Mouse (Mus musculus): ENCODE data around the gene Thsd4.

Gene Thsd4

DNA sequence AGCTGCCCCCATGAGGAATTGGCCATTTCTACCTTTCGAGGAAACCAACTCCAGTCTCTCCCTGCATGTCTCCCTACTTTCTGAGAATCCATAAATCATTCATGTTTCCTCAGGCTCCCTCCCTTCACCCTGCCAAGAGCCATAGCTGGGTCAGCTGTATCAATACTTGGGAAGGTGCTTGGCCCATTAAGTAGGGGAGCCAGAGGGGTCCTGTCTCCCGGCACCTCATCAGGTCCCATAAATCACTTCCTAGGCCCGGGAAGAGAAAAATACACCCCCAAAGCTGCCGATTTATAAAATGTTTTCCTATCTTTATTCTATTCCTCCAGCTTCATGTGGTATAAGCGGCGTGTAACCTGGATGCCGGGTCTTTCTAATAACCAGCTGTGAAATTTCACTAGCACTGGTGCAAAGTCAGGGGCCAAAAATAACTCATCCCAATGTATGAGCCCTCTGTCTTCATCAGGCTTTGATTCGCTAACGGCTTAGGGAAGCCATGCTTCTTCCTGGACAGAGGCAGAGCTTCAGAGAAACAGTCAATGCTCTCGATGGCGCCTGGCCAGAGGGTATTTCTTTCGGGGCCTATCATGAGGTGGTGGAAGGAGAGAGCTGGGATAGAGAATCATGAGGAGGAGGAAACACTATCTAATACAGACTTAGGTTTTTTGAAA, 323.2 kb downstream of the Thsd4 start:
- no peak for DNase-seq

DNA sequence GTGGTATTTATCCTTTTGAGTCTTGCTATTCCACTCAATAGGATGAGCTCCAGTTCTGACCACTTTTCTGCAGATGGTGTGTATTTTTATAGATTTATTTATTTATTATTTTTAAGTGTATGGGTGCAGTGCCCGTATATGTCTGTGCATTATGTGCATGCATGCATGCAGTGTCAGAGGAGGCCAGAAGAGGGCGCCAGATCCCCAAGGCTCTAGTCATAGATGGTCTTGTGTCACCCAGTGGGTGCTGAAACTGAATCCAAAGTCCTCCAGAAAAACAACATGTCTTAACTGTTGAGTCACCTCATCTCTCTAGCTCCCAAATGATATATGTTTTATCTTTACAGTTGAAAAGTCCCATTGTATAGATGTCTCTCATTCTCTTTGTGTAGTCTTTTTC, 326.3 kb downstream of the Thsd4 start:
- no peak for DNase-seq

DNA sequence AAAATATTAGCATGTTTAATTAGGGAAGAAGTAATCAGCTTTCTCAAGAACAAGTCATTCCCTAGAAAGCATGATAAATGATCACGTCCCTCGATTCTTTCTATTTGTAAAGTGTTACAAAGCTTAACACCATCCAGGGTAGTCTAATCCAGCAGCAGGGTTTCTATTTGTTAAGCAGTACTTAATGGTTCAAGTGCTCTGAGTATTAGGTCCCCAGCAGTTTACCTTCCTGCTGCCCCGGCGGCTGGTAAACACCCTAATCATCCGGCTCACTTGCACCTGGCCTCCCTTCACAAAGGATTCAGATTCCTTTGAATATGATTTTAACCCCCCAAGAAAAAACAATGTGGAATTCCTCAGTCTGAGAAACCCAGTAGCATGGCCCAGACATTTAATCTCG, 326.9 kb downstream of the Thsd4 start:
- no peak for DNase-seq

DNA sequence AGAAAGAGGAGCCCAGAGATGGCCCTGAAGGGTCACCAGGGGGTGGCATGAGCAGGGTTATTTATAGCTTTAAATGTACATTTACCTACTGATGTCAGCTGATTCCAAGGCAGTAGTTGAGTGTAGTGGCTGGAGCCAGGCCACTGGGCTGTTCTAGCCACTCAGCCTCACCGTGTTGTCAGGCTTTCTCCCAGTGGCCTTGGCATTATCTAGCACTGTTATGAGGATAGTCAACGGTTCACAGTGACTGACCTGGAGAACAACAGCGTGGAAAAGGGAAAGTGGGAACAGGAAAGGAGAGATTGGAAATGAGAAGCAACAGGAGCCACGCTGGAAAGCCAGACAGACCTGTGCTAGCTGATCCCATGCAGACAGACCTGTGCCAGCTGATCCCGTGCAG, 329.5 kb downstream of the Thsd4 start:
- no peak for DNase-seq

DNA sequence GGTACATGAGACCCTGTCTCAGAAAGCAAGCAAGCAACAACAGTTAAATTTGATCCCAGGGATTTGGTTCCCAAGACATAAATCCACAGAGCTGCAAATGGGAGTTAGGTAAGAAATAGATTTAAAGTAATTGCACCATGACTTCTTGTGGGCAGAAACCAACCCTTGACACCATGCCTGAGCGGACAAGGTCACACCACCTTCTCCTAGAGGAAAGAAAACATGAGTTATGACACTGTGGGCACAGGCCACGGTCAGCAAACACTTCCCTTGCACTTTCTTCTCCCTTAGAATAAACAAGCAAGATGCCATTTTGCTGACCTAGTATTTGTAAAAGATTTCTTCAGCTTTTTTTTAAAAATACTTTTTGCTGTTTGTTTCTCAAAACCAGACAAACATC, 334.4 kb downstream of the Thsd4 start:
- no peak for DNase-seq

DNA sequence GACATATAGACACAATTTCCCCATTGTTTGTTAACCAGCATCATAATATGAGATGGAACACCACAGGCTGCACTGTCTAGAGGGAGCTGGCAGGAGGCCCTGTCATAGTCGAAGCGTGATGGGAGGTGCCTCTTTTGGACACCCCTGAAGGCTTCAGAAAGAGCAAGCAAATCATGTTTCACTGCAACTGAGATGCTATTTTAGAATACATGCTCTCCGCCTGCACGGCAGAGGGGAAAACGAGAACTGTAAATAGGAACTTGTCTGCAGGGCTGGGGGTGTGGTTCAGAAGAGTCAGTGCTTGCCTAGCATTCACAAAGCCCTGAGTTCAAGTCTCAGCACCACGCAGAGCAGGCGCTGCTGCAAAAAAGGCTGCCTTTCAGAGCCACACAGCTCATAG, 334.9 kb downstream of the Thsd4 start:
- no peak for DNase-seq

DNA sequence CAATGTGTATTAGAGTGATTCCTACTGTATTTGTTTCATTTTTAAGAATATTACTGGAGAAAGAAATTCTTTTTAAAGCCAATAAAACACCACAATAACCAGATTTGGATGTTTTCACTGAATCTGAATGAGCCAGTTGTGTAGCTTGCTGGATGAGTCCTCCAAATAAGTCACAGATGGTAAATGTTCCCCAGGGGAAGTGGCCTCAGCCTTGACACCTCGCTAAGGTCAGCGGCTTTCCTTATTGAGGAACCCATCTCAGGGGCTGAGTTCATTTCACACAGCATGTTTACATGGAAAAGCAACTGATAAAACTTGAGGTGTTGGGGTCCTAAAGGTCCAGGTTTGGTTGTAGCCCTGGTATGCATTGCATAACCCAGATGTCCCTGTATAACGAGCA, 337.8 kb downstream of the Thsd4 start:
- no peak for DNase-seq

DNA sequence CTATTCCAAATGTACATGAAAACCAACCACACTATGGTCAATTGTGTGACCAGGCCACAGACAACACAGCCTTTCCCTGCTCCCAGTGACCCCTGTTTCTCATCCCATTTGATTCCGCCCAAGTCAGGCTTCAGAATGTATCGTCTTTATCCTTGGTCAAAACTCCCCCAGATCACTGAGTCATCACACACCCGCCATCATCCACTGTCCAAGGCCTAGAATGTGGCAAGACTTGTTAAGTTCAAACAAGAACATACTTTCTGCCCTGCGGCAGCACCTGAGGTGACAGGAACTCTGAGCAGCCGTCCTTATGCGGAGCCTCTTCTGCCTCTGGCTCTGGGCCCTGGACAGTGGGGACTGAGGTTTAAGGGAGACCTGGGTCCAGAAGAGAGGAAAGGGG, 339.5 kb downstream of the Thsd4 start:
- no peak for DNase-seq

DNA sequence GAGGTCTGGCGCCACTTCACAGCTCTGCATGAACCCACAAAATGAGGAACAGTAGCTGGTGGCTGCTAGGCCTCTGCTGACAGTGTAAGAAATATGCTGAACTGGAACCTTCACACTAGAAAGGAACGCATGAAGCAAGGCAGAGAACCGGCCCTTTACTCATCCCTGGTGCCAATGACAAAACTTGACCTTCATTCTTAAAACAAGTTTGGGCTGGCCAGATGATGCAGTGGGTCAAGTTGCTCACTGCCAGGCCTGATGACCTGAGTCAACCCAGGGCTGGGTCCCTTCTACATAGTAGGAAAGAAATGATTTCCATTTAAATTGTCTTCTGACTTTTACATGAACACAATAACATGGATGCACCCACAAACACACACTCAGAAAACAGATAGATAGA, 340.9 kb downstream of the Thsd4 start:
- no peak for DNase-seq

DNA sequence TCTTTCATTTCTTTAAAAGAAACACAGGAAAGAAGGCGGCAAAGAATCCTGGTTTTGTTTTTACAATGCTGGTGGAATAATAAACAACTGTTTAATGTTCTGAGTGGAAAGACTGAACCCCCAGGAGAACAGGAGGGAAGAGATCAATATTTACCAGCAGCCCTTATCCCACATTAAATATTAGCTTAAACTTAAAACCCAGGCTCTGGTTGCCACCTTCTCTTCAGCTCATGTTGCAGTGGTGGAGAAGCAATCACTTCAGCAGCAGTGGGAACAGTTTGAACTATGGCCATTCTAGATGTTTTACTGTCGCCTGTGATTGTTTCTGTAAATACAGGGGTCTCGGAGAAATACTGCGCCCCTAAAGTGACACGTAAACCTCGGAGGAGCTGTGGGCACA, 341.7 kb downstream of the Thsd4 start:
- DNase-seq, result no peak

DNA sequence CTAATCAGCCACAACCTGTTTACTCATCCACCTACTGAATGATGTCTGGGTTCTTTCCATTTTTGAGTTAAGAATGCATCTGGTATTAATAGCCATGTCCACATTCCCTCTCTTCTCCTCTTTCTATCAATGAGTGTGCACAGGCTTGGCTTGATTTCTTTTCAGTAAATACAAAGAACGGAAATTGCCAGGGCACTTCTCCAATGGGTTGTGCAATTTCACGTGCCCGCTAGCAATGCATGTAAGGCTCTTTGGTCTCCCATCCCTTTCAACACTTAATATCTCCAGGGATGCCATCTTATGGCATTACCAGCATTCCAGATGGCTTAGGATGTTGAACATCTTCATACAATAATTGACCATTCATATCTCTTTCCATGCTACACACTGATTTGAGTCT, 345.5 kb downstream of the Thsd4 start:
- no peak for DNase-seq

DNA sequence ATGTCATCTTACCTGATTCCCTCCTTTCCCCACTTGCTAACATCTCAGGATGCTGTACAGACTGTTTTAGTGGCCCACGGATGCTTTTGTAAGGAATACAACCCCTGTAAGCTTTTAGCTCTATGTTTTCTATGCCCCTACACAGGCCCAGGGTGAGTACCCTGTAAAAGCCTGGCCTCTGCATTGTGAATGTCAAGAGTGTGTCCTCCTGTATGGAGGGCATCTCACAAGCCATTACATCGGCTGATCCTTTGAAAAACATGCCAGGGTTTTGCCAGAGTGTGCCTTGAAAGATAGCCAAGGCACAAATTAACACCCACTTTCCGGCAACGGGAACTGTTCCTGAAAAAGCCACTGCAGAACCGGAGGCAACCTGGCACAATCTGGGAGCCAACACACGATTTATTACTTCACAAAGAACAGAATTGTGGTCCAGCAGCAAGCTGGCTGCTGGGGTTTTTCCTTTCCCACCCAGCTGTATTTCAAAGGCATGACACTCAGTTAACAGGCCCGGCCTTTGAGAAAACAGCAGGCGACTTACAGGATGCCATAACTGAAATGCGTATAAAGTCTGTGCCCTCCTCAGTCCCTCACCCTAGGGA, 349.3 kb downstream of the Thsd4 start:
- DNase-seq, result peak; percentile 30

DNA sequence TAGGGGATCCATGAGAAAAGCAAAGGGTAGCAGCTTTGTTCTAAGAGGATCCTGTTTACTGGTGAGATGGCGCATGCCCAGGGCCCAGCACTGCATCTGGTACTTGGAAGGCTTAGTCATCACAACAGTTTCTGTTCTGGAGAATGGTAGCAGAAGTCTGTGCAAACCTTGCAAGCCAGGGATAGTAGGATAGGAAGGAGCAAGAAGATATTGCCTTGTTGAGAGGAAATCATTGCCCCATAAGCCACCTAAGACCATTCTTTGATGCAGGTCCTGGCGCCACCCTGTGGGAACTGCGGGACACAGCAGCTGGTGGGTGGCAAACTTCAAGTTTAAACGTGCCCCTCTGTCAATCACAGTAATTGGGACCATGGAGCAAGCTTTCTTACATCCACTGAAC, 354.9 kb downstream of the Thsd4 start:
- DNase-seq, result no peak

DNA sequence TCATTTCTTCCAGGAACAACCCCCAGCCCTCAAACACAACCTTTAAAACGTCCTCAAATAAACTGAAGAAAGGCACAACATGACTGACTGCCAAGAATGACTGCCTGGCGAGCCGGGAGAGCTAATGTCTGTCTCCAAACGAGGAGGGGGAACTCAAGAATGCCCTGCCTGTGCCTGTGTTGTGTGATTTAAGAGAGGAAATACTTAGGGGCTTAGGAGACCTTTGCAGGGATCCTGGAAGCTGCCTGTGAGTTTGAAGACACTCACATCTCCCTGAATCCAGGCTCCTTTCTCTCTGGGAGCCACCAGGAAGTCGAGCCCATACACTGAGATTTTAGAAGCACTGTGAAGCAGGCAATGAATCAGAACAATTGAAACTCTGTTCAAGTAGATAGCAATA, 361.0 kb downstream of the Thsd4 start:
- DNase-seq, result no peak

DNA sequence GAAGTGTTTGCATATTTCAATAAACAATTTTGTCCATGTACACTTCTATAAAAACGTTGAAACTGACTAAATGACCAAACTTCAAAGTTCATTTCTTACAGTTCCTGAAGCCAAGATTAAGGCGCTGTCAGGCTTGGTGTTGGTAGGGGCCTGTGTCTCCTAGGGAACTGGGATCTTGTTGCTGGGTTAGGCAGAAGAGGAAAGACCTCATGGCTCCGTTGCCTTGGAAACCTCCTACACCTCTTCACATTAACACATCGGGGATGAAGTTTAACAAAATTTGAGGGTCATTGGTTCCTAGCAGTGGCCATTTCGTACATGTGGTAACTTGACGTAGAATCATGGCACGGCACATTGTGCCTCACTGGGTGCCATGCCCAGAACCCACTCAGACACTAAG, 361.7 kb downstream of the Thsd4 start:
- DNase-seq, result no peak

DNA sequence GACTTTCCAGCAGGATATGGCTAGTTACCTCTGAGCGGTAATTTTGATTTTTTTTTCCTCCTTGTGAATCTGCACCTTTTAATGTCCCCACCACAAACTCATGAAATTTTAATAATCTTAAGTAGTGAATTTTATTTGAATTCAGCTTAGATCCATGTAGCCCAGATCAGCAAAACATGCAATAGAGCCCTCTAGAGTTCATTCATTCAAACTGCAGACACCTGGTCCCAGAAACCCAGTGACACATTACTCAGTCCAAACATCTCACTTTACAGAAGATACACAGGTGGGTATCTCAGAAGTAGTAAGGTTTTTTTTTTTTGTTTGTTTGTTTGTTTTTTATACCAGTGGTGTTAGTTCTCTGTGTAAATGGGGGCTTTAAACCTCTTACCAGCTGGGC, 368.9 kb downstream of the Thsd4 start:
- no peak for DNase-seq

DNA sequence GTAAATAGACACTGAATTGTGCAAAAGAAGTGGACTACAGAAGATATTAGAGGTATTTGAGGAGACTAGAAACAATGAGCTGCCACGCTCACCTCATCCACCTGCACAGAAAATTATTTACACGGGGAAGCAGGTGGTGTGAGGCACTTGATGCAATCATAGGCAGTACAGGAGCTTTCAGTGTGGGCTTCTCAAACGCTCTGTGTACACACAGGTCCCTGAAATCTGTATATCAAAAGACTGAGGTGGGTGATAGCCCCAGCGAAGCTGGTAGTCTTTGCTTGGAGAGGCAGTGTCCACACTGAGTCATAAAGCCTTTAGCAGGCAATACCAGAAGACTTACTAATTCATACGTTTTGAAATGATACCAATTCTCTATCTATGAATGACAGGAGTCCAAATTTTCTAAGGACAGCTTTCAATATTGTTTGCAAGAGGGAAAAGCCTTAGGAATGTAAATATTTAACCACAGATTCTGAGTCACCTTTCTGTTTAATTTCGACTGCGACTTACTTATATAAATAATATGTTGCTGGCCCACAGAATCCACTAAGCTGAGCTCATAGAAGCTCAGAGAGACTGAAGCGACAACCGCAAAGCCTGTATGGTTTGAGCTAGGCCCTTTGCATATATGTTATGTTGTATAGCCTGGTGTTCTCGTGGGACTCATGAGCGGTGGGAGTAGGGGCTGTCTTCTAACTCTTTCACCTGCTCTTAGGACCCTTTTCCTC, 369.8 kb downstream of the Thsd4 start:
- DNase-seq, result no peak

DNA sequence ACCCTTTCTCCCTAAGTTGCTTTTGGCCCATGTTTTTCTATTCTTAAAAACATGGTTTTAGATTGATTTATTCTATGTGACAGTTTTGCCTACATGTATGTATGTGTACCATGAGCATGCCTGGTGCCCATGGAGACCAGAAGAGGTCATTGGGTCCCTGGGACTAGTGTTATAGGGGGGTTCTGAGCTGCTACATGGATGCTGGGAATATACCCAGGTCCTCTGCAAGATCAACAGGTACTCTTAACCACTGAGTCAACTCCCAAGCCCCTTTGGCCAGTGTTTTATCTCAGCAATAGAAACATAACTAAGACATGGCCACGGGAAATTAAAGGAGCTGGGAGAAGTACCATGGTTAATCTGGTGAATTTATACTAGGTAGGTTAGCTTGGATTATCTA, 371.3 kb downstream of the Thsd4 start:
- no peak for DNase-seq

DNA sequence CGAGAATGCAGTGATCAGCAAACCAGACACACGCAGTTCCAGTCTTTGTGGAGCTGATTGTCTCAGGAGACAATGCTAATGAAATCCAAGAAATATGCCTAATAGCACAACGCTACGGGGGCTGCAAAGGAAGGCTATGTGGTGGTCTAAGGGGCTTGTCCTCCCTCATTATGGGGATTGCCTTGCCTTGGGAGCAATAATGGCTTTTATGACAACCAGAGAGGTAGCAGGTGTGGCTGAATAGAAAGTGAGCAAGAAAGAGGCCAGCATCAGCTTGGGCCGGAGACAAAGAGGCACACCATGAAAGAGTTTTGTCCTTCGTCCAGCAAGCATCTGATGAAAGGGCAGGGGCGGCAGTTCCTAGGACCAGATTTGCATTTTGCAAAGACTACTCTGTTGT, 372.9 kb downstream of the Thsd4 start:
- DNase-seq, result no peak

DNA sequence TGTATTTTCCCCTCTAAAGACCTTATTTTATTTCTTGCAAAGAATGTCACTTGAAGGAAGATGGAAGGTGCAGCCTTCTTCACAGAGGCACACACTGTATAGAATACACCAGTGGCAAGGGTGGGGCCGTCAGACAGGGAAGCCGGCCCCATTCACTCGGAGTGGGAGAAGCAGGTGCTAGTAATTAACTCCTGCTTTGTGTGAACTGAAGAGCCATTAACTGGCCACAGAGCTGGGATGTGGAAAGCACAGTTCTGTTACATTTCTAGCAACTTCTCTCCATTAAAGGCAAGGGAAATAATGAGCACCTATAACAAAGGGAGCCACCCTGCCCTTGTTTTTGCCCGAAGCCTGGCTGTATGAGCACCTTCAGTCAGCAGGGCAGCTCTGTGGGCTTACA, 374.4 kb downstream of the Thsd4 start:
- no peak for DNase-seq

DNA sequence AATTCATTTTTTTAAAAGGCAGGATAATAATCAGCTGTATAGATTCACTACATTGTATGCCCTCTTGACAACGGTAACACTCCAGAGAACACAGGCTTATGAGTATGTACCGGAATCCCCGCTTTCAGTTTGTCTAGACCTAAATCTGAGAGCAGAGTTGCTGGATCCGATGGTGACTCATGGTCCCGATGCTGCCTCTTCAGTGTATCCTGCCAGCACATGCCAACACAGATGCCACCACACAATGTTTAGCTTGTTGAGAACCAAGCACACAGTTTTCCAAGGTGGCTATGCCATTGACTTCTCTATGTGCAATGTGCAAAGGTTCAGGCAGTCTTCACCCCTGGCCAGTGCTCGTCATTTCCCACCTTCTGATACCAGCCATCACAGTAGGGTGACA, 378.0 kb downstream of the Thsd4 start:
- no peak for DNase-seq

DNA sequence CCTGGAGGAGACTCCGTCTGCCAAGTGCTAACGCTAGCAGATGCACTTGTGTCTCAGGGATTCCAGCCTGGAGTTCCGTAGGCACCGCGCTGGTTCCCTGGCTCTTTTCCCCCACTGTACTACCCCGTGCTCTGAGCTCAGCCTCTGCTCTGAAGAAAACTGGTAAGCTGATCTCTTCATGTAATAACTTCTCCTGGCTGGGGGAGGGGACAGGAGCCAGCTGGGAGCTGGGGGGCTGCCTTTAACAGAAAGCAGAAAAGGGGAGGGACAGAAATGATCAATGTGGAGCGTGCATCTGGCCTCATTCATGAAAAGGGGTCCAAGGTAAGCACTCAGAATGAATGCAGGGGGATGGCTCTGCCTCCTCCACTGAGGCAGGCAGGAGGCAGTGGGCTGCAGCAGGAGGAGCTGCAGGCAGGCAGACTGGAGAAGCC, 380.7 kb downstream of the Thsd4 start:
- no peak for DNase-seq

DNA sequence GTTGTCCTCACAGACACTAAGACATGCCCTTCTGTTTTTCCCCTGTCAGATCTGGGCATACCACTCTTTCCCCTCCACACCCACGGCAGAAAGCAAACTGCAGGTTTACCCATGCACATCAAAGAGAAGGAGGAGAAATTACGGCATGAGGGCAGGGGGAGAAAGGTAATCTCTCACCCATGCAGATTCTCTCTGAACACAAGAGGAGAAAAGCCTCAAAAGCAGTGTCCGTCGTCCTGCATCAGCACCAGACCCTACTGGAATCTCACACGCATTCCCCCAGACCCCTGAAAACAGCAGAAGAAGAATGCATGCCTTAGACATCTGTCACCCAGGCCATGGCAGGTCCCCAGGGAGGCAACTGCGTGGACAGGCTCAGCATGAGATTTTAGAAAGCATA, 381.4 kb downstream of the Thsd4 start:
- no peak for DNase-seq

DNA sequence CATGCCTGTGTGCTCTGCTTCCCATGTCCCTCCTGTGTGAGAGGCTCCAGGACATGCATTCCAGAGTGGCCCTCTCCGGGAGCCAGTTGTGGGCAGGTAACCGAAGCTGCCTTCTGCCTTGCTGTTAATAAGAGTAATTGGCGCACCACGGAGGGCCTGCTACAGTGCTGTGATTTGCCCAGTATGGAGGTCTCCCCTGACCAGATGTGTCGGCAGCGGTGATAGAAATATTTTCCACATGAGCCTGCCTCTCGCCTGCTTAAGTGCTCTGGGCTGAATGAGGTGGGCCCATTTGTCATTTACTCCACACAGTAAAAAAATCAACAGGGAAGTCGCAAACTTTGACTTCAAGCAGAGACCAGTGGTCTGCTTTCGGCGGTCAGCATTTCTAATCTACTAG, 382.4 kb downstream of the Thsd4 start:
- no peak for DNase-seq

All from cerebellum, adult 9-11 months (tissue).